Mouse (Mus musculus): Measurements from ENCODE around the gene Faap24.

The Faap24 gene

GRCm38 (mm10) chr7:35365161-35365910 lies 31.3 kb downstream of the Faap24 start:
- no peak for DNase-seq (ENCODE audit: low read depth)

GRCm38 (mm10) chr7:35362868-35363267 lies 33.8 kb downstream of the Faap24 start:
- DNase-seq (ENCODE audit: low read depth): no peak

- no peak for DNase-seq (ENCODE audit: low read depth)
Observed at GRCm38 (mm10) chr7:35362253-35362652, 34.4 kb downstream of the Faap24 start.

GRCm38 (mm10) chr7:35357621-35358020 lies 39.0 kb downstream of the Faap24 start:
- no peak for DNase-seq (ENCODE audit: low read depth)

- no peak for DNase-seq (ENCODE audit: low read depth)
Observed at GRCm38 (mm10) chr7:35355303-35355872, 41.2 kb downstream of the Faap24 start.

GRCm38 (mm10) chr7:35353306-35353705 lies 43.3 kb downstream of the Faap24 start:
- no peak for DNase-seq (ENCODE audit: low read depth)

- DNase-seq (ENCODE audit: low read depth): no peak
Observed at GRCm38 (mm10) chr7:35351155-35351554, 45.5 kb downstream of the Faap24 start.

- no peak for DNase-seq (ENCODE audit: low read depth)
Observed at GRCm38 (mm10) chr7:35349886-35350684, 46.6 kb downstream of the Faap24 start.

- no peak for DNase-seq (ENCODE audit: low read depth)
Observed at GRCm38 (mm10) chr7:35349022-35349421, 47.6 kb downstream of the Faap24 start.

GRCm38 (mm10) chr7:35347918-35348700 lies 48.5 kb downstream of the Faap24 start:
- DNase-seq (ENCODE audit: low read depth): no peak

- DNase-seq (ENCODE audit: low read depth): no peak
Observed at GRCm38 (mm10) chr7:35344785-35345330, 51.8 kb downstream of the Faap24 start.

GRCm38 (mm10) chr7:35342498-35342897 lies 54.1 kb downstream of the Faap24 start:
- no peak for DNase-seq (ENCODE audit: low read depth)
